In the genomic region with DNA sequence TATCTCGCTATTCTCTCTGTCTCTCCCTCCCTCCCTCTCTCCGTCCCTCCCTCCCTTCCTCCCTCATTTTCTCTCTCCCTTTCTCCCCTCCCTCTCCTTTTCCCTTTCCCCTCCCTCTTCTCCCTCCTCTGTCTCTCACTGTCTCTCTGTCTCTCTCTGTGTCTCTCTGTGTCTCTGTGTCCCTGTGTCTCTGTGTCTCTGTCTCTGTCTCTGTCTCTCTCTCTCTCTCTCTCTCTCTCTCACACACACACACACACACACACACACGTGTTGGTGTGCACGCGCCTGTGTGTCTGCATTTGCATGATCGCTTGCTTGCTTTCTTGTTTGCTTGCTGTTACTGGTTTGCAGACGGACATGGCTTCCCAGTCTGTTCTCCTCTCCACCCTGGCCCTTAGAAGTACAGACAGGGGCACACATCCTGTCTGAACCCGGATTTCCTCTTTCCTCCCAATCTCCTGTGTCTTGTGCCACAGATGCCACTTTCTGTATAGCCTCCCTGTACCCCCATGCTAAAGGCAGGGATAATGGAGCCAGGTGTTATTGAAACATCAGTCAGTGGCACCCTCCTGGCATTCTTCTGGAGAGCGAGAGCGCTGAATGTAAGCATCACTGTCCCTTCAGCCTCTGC, we compare ENCODE assay signal across 8 mouse cellular contexts.
DNase-seq lines count a peak whose midpoint lies in the region; ATAC-seq lines count a peak whose summit lies in the region.

No protein-coding gene starts in this region.

- DNase-seq in kidney, adult 18-20 months: no peak
- peak; percentile 60 for DNase-seq in forebrain, embryonic 11.5 days (ENCODE audit: low spot score)
- DNase-seq in limb, embryonic 11.5 days (ENCODE audit: low spot score): no peak
- DNase-seq in gastrocnemius, adult 8-10 months (ENCODE audit: low spot score in 2 of 2): no peak
- DNase-seq in spleen, adult 18-20 months: no peak
- DNase-seq in left cerebral cortex, postnatal 36 days (ENCODE audit: low spot score in 2 of 2): no peak

- H3K27me3 ChIP-seq in kidney, embryonic 16.5 days (ENCODE audit: insufficient read depth, low read length): peaks cover 56% of the 10 kb centered on the region
- H3K27me3 ChIP-seq in forebrain, embryonic 11.5 days (ENCODE audit: control insufficient read depth, insufficient read depth, low read length): peaks cover 2% of the 10 kb centered on the region; the same call in 1 of the 2 replicates
- 0 out of 2 replicates have a peak, but pooled peaks cover 2% of the 10 kb centered on the region for H3K27me3 ChIP-seq in limb, embryonic 11.5 days (ENCODE audit: control insufficient read depth, insufficient read depth, low read length)
- H3K27me3 ChIP-seq in neural tube, embryonic 14.5 days (ENCODE audit: control insufficient read depth, insufficient read depth, low read length): no peaks in the 10 kb centered on the region

- H3K27ac ChIP-seq in kidney, embryonic 16.5 days (ENCODE audit: low read length): no peak overlapping the region
- H3K27ac ChIP-seq in forebrain, embryonic 11.5 days (ENCODE audit: low read depth, low read length): peak overlapping the region; percentile 94
- H3K27ac ChIP-seq in limb, embryonic 11.5 days (replicated peaks; ENCODE audit: low read depth, low read length): no peak overlapping the region
- H3K27ac ChIP-seq in neural tube, embryonic 14.5 days (ENCODE audit: low read depth, low read length): peak overlapping the region; percentile 87

- peak overlapping the region; percentile 96 for H3K4me2 ChIP-seq in kidney, embryonic 16.5 days (replicated peaks; ENCODE audit: low read depth, low read length)
- peak overlapping the region; percentile 69 for H3K4me2 ChIP-seq in forebrain, embryonic 11.5 days (ENCODE audit: low read depth, low read length, severe bottlenecking)
- H3K4me2 ChIP-seq in limb, embryonic 11.5 days (ENCODE audit: low read depth, severe bottlenecking): peak overlapping the region; percentile 87
- peak overlapping the region; percentile 87 for H3K4me2 ChIP-seq in neural tube, embryonic 14.5 days (ENCODE audit: low read depth, low read length)

- 0 out of 2 replicates have a peak, but pooled peaks cover 3% of the 10 kb centered on the region for H3K4me1 ChIP-seq in kidney, embryonic 16.5 days (ENCODE audit: insufficient read depth, low read length)
- H3K4me1 ChIP-seq in forebrain, embryonic 11.5 days (replicated peaks; ENCODE audit: control insufficient read depth, insufficient read depth, low read length): peaks cover 4% of the 10 kb centered on the region; the same call in 1 of the 2 replicates
- H3K4me1 ChIP-seq in limb, embryonic 11.5 days (ENCODE audit: control insufficient read depth, insufficient read depth, low read length): 0 out of 2 replicates have a peak, but pooled peaks cover 3% of the 10 kb centered on the region
- 0 out of 2 replicates have a peak, but pooled peaks cover 3% of the 10 kb centered on the region for H3K4me1 ChIP-seq in neural tube, embryonic 14.5 days (ENCODE audit: control insufficient read depth, insufficient read depth, low read length)

- 0 out of 2 replicates have a peak overlapping the region, but pooled peaks have one; percentile 38 for H3K9ac ChIP-seq in kidney, embryonic 16.5 days (replicated peaks; ENCODE audit: low read length)
- H3K9ac ChIP-seq in forebrain, embryonic 11.5 days (ENCODE audit: low read length): peak overlapping the region; percentile 61
- peak overlapping the region; percentile 52; the same call in 1 of the 2 replicates for H3K9ac ChIP-seq in limb, embryonic 11.5 days (ENCODE audit: low read length)
- H3K9ac ChIP-seq in neural tube, embryonic 14.5 days (replicated peaks; ENCODE audit: low read depth, low read length): peak overlapping the region; percentile 54

- no peaks in the 10 kb centered on the region for H3K36me3 ChIP-seq in kidney, embryonic 16.5 days (ENCODE audit: insufficient read depth, low read length)
- H3K36me3 ChIP-seq in forebrain, embryonic 11.5 days (ENCODE audit: control insufficient read depth, insufficient read depth, low read length): no peaks in the 10 kb centered on the region
- H3K36me3 ChIP-seq in limb, embryonic 11.5 days (ENCODE audit: control insufficient read depth, insufficient read depth, low read length): no peaks in the 10 kb centered on the region
- no peaks in the 10 kb centered on the region for H3K36me3 ChIP-seq in neural tube, embryonic 14.5 days (ENCODE audit: control insufficient read depth, insufficient read depth, low read length)

- ATAC-seq in kidney, embryonic 16.5 days (ENCODE audit: low FRiP score, low TSS enrichment): no peak
- 0 out of 2 replicates have a peak, but pooled peaks have one; percentile 7 for ATAC-seq in forebrain, embryonic 11.5 days (replicated peaks; ENCODE audit: low FRiP score)
- ATAC-seq in limb, embryonic 11.5 days (ENCODE audit: insufficient number of reproducible peaks, low FRiP score, low TSS enrichment, low read depth): no peak
- 0 out of 2 replicates have a peak, but pooled peaks have one; percentile 7 for ATAC-seq in neural tube, embryonic 14.5 days (ENCODE audit: low read depth)

- no peaks in the 10 kb centered on the region for H3K9me3 ChIP-seq in kidney, embryonic 16.5 days (ENCODE audit: low read length)
- no peaks in the 10 kb centered on the region for H3K9me3 ChIP-seq in forebrain, embryonic 11.5 days (ENCODE audit: control insufficient read depth, low read length)
- no peaks in the 10 kb centered on the region for H3K9me3 ChIP-seq in limb, embryonic 11.5 days (ENCODE audit: control insufficient read depth, low read length)
- no peaks in the 10 kb centered on the region for H3K9me3 ChIP-seq in neural tube, embryonic 14.5 days (ENCODE audit: control insufficient read depth, low read length)

- H3K4me3 ChIP-seq in kidney, embryonic 16.5 days (ENCODE audit: low read length): peak overlapping the region; percentile 55
- H3K4me3 ChIP-seq in forebrain, embryonic 11.5 days (ENCODE audit: low read depth, low read length): peak overlapping the region; percentile 40
- peak overlapping the region; percentile 36 for H3K4me3 ChIP-seq in limb, embryonic 11.5 days (ENCODE audit: low read depth, low read length)
- H3K4me3 ChIP-seq in neural tube, embryonic 14.5 days (ENCODE audit: low read depth, low read length): peak overlapping the region; percentile 45

- intact Hi-C loops in left cerebral cortex, postnatal 36 days (cut with DNase I): no loop called here

- 17% methylated on average over 10 of the region's 10 CpGs for WGBS in kidney, embryonic 16.5 days
- 3% methylated on average over 10 of the region's 10 CpGs for WGBS in forebrain, embryonic 11.5 days
- WGBS in limb, embryonic 11.5 days: 11% methylated on average over 10 of the region's 10 CpGs
- 4% methylated on average over 10 of the region's 10 CpGs for WGBS in neural tube, embryonic 14.5 days

Comparison
In these comparisons a context has a peak if more than half of its experiments do, and no peak if none do; other contexts are left out.
1. ATAC-seq: peak in forebrain, embryonic 11.5 days (single experiment) and neural tube, embryonic 14.5 days (single experiment); none in kidney, embryonic 16.5 days (single experiment) and limb, embryonic 11.5 days (single experiment).
2. H3K27ac ChIP-seq: peak in forebrain, embryonic 11.5 days (single experiment) and neural tube, embryonic 14.5 days (single experiment); none in kidney, embryonic 16.5 days (single experiment) and limb, embryonic 11.5 days (single experiment).
3. Peak in every context shown above with its lines, with median percentiles within 50 percentile points of each other: H3K4me2 ChIP-seq, H3K4me3 ChIP-seq and H3K9ac ChIP-seq.